Mouse (Mus musculus): ENCODE measurements at regions not wholly inside any gene's neighbourhood (a gene's known extent, or its start where the extent isn't known, plus 50 kb on each side); places are given as distances from the start of the nearest gene placed in this dataset.
"Not testable (repeated sequence)": the region's sequence is repeated elsewhere in the genome, so short reads cannot be mapped to it uniquely, and the experiment has no call there.

GRCm38 (mm10) chr11:7705312-7705764 is 491.6 kb upstream of the Igfbp3 start:
- no peak for DNase-seq (ENCODE audit: low spot score)

GRCm38 (mm10) chr11:7697591-7697990 is 483.9 kb upstream of the Igfbp3 start:
- DNase-seq (ENCODE audit: low spot score) = no peak

- DNase-seq (ENCODE audit: low spot score) = not testable (repeated sequence)
Measured at GRCm38 (mm10) chr11:7689701-7690100, 476.0 kb upstream of the Igfbp3 start.

GRCm38 (mm10) chr11:7672821-7673220 is 459.1 kb upstream of the Igfbp3 start:
- DNase-seq (ENCODE audit: low spot score) = no peak

- DNase-seq (ENCODE audit: low spot score) = no peak
Measured at GRCm38 (mm10) chr11:7630637-7631036, 416.9 kb upstream of the Igfbp3 start.

GRCm38 (mm10) chr11:7625256-7625655 is 411.5 kb upstream of the Igfbp3 start:
- DNase-seq (ENCODE audit: low spot score) = no peak

GRCm38 (mm10) chr11:7620320-7620719 is 406.6 kb upstream of the Igfbp3 start:
- DNase-seq (ENCODE audit: low spot score) = no peak

- no peak for DNase-seq (ENCODE audit: low spot score)
Measured at GRCm38 (mm10) chr11:7610752-7611151, 397.0 kb upstream of the Igfbp3 start.

GRCm38 (mm10) chr11:7609921-7610320 is 396.2 kb upstream of the Igfbp3 start:
- no peak for DNase-seq (ENCODE audit: low spot score)

- no peak for DNase-seq (ENCODE audit: low spot score)
Measured at GRCm38 (mm10) chr11:7606652-7607051, 392.9 kb upstream of the Igfbp3 start.

GRCm38 (mm10) chr11:7592010-7592409 is 378.3 kb upstream of the Igfbp3 start:
- no peak for DNase-seq (ENCODE audit: low spot score)

GRCm38 (mm10) chr11:7583296-7583695 is 369.6 kb upstream of the Igfbp3 start:
- no peak for DNase-seq (ENCODE audit: low spot score)

- DNase-seq (ENCODE audit: low spot score) = peak; percentile 43
Measured at GRCm38 (mm10) chr11:7568484-7568883, 354.8 kb upstream of the Igfbp3 start.

GRCm38 (mm10) chr11:7562029-7562428 is 348.3 kb upstream of the Igfbp3 start:
- no peak for DNase-seq (ENCODE audit: low spot score)

GRCm38 (mm10) chr11:7561437-7561836 is 347.7 kb upstream of the Igfbp3 start:
- DNase-seq (ENCODE audit: low spot score) = no peak

- DNase-seq (ENCODE audit: low spot score) = no peak
Measured at GRCm38 (mm10) chr11:7555613-7556274, 342.0 kb upstream of the Igfbp3 start.

- DNase-seq (ENCODE audit: low spot score) = no peak
Measured at GRCm38 (mm10) chr11:7552154-7552553, 338.4 kb upstream of the Igfbp3 start.

GRCm38 (mm10) chr11:7547796-7548195 is 334.1 kb upstream of the Igfbp3 start:
- DNase-seq (ENCODE audit: low spot score) = no peak

- no peak for DNase-seq (ENCODE audit: low spot score)
Measured at GRCm38 (mm10) chr11:7545621-7546020, 331.9 kb upstream of the Igfbp3 start.

- DNase-seq (ENCODE audit: low spot score) = no peak
Measured at GRCm38 (mm10) chr11:7534590-7534989, 320.9 kb upstream of the Igfbp3 start.

- no peak for DNase-seq (ENCODE audit: low spot score)
Measured at GRCm38 (mm10) chr11:7533327-7533726, 319.6 kb upstream of the Igfbp3 start.

- no peak for DNase-seq (ENCODE audit: low spot score)
Measured at GRCm38 (mm10) chr11:7531847-7532246, 318.1 kb upstream of the Igfbp3 start.

GRCm38 (mm10) chr11:7530482-7531148 is 316.9 kb upstream of the Igfbp3 start:
- no peak for DNase-seq (ENCODE audit: low spot score)

- no peak for DNase-seq (ENCODE audit: low spot score)
Measured at GRCm38 (mm10) chr11:7519556-7519955, 305.8 kb upstream of the Igfbp3 start.

Measured in embryo, embryonic 10 days (tissue).